Mouse (Mus musculus): Measurements from ENCODE around the gene Lrmp. TPM values are rescaled to one million over a fixed set of nuclear protein-coding genes. Genes with fewer than 3 reads are reported as not detected.

The Lrmp gene
- polyA plus RNA-seq, 1 experiment: 0.04 TPM

- no peak for TF ChIP-seq REST (IDR thresholded peaks at IDR 0.05; ENCODE audit: insufficient read depth, insufficient read length)
- H3ac ChIP-seq (ENCODE audit: control insufficient read depth, insufficient read length): no peak overlapping the region
- H3K36me3 ChIP-seq (ENCODE audit: control insufficient read depth, insufficient read depth): no peaks in the 10 kb centered on the region
- H3K4me2 ChIP-seq (ENCODE audit: low read depth): no peak overlapping the region
- no peaks in the 10 kb centered on the region for H3K27me3 ChIP-seq (ENCODE audit: control insufficient read depth, insufficient read depth, insufficient read length)
- H3K4me3 ChIP-seq: no peak overlapping the region
- H3K79me2 ChIP-seq (ENCODE audit: control insufficient read depth, insufficient read depth): no peaks in the 10 kb centered on the region
Measured at GRCm38 (mm10) chr6:145094431-145094830, 21.0 kb upstream of the Lrmp start.

GRCm38 (mm10) chr6:145100923-145101322, 14.5 kb upstream of the Lrmp start:
- Histone ChIP-seq H3K4me3 (no peak overlapping the region), H3K27me3 (ENCODE audit: control insufficient read depth, insufficient read depth, insufficient read length) (no peaks in the 10 kb centered on the region), H3K79me2 (ENCODE audit: control insufficient read depth, insufficient read depth) (no peaks in the 10 kb centered on the region), H3K36me3 (ENCODE audit: control insufficient read depth, insufficient read depth) (no peaks in the 10 kb centered on the region), H3K4me2 (ENCODE audit: low read depth) (no peak overlapping the region), H3ac (ENCODE audit: control insufficient read depth, insufficient read length) (no peak overlapping the region)
- TF ChIP-seq E2F4 (IDR thresholded peaks at IDR 0.05; ENCODE audit: insufficient read depth) (no peak), MYOG (IDR thresholded peaks at IDR 0.05; ENCODE audit: control insufficient read depth in 1 of 3, insufficient read depth in 1 of 3, insufficient read length in 2 of 3, low read depth in 2 of 3) (no peak), MYOD1 (IDR thresholded peaks at IDR 0.05; ENCODE audit: control insufficient read depth in 1 of 3, insufficient read length in 2 of 3, low read depth in 2 of 3) (no peak), CEBPB (IDR thresholded peaks at IDR 0.05; ENCODE audit: insufficient read depth, poor library complexity, severe bottlenecking) (no peak), TCF3 (IDR thresholded peaks at IDR 0.05; ENCODE audit: insufficient read length, low read depth) (no peak), MAX (IDR thresholded peaks at IDR 0.05; ENCODE audit: low read depth) (no peak), SRF (IDR thresholded peaks at IDR 0.05; ENCODE audit: control insufficient read depth, insufficient read length, low read depth) (no peak), REST (IDR thresholded peaks at IDR 0.05; ENCODE audit: insufficient read depth, insufficient read length) (no peak), USF1 (IDR thresholded peaks at IDR 0.05; ENCODE audit: low read depth) (no peak), POLR2A (IDR thresholded peaks at IDR 0.05; ENCODE audit: insufficient read length, low read depth) (no peak), TCF12 (IDR thresholded peaks at IDR 0.05; ENCODE audit: insufficient read depth, poor library complexity, severe bottlenecking) (no peak), POLR2AphosphoS2 (IDR thresholded peaks at IDR 0.05; ENCODE audit: insufficient read length, low read depth) (no peak)

GRCm38 (mm10) chr6:145104241-145104939, 11.1 kb upstream of the Lrmp start:
- no peak overlapping the region for H3ac ChIP-seq (ENCODE audit: control insufficient read depth, insufficient read length)
- no peak overlapping the region for H3K4me2 ChIP-seq (ENCODE audit: low read depth)
- TF ChIP-seq E2F4 (IDR thresholded peaks at IDR 0.05; ENCODE audit: insufficient read depth) (no peak), POLR2A (IDR thresholded peaks at IDR 0.05; ENCODE audit: insufficient read length, low read depth) (no peak), TCF12 (IDR thresholded peaks at IDR 0.05; ENCODE audit: insufficient read depth, poor library complexity, severe bottlenecking) (no peak), MYOD1 (IDR thresholded peaks at IDR 0.05; ENCODE audit: control insufficient read depth in 1 of 3, insufficient read length in 2 of 3, low read depth in 2 of 3) (no peak), MYOG (IDR thresholded peaks at IDR 0.05; ENCODE audit: control insufficient read depth in 1 of 3, insufficient read depth in 1 of 3, insufficient read length in 2 of 3, low read depth in 2 of 3) (no peak), SRF (IDR thresholded peaks at IDR 0.05; ENCODE audit: control insufficient read depth, insufficient read length, low read depth) (no peak), REST (IDR thresholded peaks at IDR 0.05; ENCODE audit: insufficient read depth, insufficient read length) (no peak)
- H3K36me3 ChIP-seq (ENCODE audit: control insufficient read depth, insufficient read depth): no peaks in the 10 kb centered on the region
- H3K79me2 ChIP-seq (ENCODE audit: control insufficient read depth, insufficient read depth): no peaks in the 10 kb centered on the region
- H3K4me3 ChIP-seq: no peak overlapping the region
- H3K27me3 ChIP-seq (ENCODE audit: control insufficient read depth, insufficient read depth, insufficient read length): no peaks in the 10 kb centered on the region

GRCm38 (mm10) chr6:145105439-145105838, 10.0 kb upstream of the Lrmp start:
- Histone ChIP-seq H3K36me3 (ENCODE audit: control insufficient read depth, insufficient read depth) (no peaks in the 10 kb centered on the region), H3K4me3 (no peak overlapping the region)
- TF ChIP-seq POLR2AphosphoS2 (IDR thresholded peaks at IDR 0.05; ENCODE audit: insufficient read length, low read depth) (no peak), TCF12 (IDR thresholded peaks at IDR 0.05; ENCODE audit: insufficient read depth, poor library complexity, severe bottlenecking) (no peak), TCF3 (IDR thresholded peaks at IDR 0.05; ENCODE audit: insufficient read length, low read depth) (no peak), POLR2A (IDR thresholded peaks at IDR 0.05; ENCODE audit: insufficient read length, low read depth) (no peak), SRF (IDR thresholded peaks at IDR 0.05; ENCODE audit: control insufficient read depth, insufficient read length, low read depth) (no peak), USF1 (IDR thresholded peaks at IDR 0.05; ENCODE audit: low read depth) (no peak), MAX (IDR thresholded peaks at IDR 0.05; ENCODE audit: low read depth) (no peak), CEBPB (IDR thresholded peaks at IDR 0.05; ENCODE audit: insufficient read depth, poor library complexity, severe bottlenecking) (no peak), E2F4 (IDR thresholded peaks at IDR 0.05; ENCODE audit: insufficient read depth) (no peak), MYOG (IDR thresholded peaks at IDR 0.05; ENCODE audit: control insufficient read depth in 1 of 3, insufficient read depth in 1 of 3, insufficient read length in 2 of 3, low read depth in 2 of 3) (no peak), MYOD1 (IDR thresholded peaks at IDR 0.05; ENCODE audit: control insufficient read depth in 1 of 3, insufficient read length in 2 of 3, low read depth in 2 of 3) (no peak), REST (IDR thresholded peaks at IDR 0.05; ENCODE audit: insufficient read depth, insufficient read length) (no peak)

DNA sequence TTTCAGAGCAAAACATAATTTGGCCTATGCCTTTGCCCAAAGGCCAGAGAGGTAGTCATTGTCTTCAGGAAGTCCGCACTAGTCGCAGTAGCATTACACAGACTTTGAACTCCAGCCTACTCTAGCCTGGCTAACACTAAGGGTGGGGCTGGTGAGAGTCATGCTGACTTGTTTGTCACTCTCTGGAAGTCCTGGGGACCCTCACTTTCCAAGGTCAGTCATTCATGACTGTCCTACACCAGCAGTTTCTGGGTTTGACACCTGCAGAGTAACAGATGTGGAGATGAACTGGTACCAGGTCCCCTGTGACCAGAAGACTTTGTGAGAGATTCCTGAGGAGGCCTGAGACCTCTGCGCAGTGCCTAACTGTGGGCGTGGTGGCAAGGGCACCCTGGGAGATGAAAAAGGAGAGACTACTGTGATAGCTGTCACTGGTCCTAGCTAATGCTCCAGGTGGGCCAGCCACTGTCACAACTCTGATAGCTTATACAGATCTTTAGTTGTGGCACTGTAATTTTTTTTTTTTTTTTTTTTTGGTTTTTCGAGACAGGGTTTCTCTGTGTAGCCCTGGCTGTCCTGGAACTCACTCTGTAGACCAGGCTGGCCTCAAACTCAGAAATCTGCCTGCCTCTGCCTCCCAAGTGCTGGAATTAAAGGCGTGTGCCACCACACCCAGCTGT, 9.2 kb upstream of the Lrmp start:
- Histone ChIP-seq H3K27me3 (ENCODE audit: control insufficient read depth, insufficient read depth, insufficient read length) (no peaks in the 10 kb centered on the region), H3K36me3 (ENCODE audit: control insufficient read depth, insufficient read depth) (no peaks in the 10 kb centered on the region), H3K79me2 (ENCODE audit: control insufficient read depth, insufficient read depth) (no peaks in the 10 kb centered on the region), H3K4me2 (ENCODE audit: low read depth) (no peak overlapping the region), H3ac (ENCODE audit: control insufficient read depth, insufficient read length) (no peak overlapping the region), H3K4me3 (no peak overlapping the region)
- TF ChIP-seq POLR2AphosphoS2 (IDR thresholded peaks at IDR 0.05; ENCODE audit: insufficient read length, low read depth) (no peak), POLR2A (IDR thresholded peaks at IDR 0.05; ENCODE audit: insufficient read length, low read depth) (no peak), E2F4 (IDR thresholded peaks at IDR 0.05; ENCODE audit: insufficient read depth) (no peak), SRF (IDR thresholded peaks at IDR 0.05; ENCODE audit: control insufficient read depth, insufficient read length, low read depth) (no peak)

More at GRCm38 (mm10) chr6:145105439-145105838, 10.0 kb upstream of the Lrmp start:
- H3ac ChIP-seq (ENCODE audit: control insufficient read depth, insufficient read length): no peak overlapping the region
- H3K27me3 ChIP-seq (ENCODE audit: control insufficient read depth, insufficient read depth, insufficient read length): no peaks in the 10 kb centered on the region
- H3K79me2 ChIP-seq (ENCODE audit: control insufficient read depth, insufficient read depth): no peaks in the 10 kb centered on the region
- H3K4me2 ChIP-seq (ENCODE audit: low read depth): no peak overlapping the region
